In genomic region chr11:84738769-84739589, GRCm38 (mm10) we compare ENCODE assay signal across 9 mouse cellular contexts.
DNase-seq lines count a peak whose midpoint lies in the region; ATAC-seq and TF ChIP-seq lines count a peak whose summit lies in the region.
"Had no signal": no experiment of that assay in that cellular context is flagged by ENCODE, and none has a peak within 500 bp of the region (broad histone marks: within the 10 kb centered on the region; RNA-seq: fewer than 3 reads in every experiment).

No protein-coding gene starts in this region.

- WGBS in hindbrain, embryonic 10.5 days = 26% methylated on average over 17 of the region's 17 CpGs

- H3K36me3 ChIP-seq in testis, adult 2 months (ENCODE audit: control insufficient read depth, insufficient read depth, low read length) = no peaks in the 10 kb centered on the region
- H3K36me3 ChIP-seq in hindbrain, embryonic 10.5 days = no peaks in the 10 kb centered on the region

- H3K9me3 ChIP-seq in hindbrain, embryonic 10.5 days = no peaks in the 10 kb centered on the region

- TF ChIP-seq POLR2A in testis, adult 2 months (IDR thresholded peaks at IDR 0.05; ENCODE audit: control insufficient read depth, low read depth, low read length) = no peak

- no peak for DNase-seq in testis, postnatal 10 days (ENCODE audit: low spot score)
- DNase-seq in hindbrain, embryonic 10.5 days (ENCODE audit: low spot score) = no peak
- DNase-seq in kidney, postnatal 25 days = peak; percentile 7 to 42
- DNase-seq in adrenal gland, adult 2 months = no peak
- DNase-seq: heart, adult 2 months had no signal

- no peak for TF ChIP-seq CTCF in testis, adult 2 months (IDR thresholded peaks at IDR 0.05; ENCODE audit: control insufficient read depth, insufficient read depth, insufficient replicate concordance, low read depth, low read length)

- H3K4me3 ChIP-seq in testis, adult 2 months (ENCODE audit: control insufficient read depth, low read depth, low read length) = peak overlapping the region; percentile 57
- H3K4me3 ChIP-seq in hindbrain, embryonic 10.5 days = no peak overlapping the region
- H3K4me3 ChIP-seq: heart, adult 2 months had no signal

- H3K27me3 ChIP-seq in testis, adult 2 months (ENCODE audit: control insufficient read depth, insufficient read depth, low read length) = no peaks in the 10 kb centered on the region
- peaks cover 32% of the 10 kb centered on the region; the same call in 1 of the 2 replicates for H3K27me3 ChIP-seq in hindbrain, embryonic 10.5 days (ENCODE audit: insufficient read depth, poor library complexity, severe bottlenecking)

- ATAC-seq in activated CD4-positive, CD25-positive, alpha-beta regulatory T cell, adult 4 months = no peak
- ATAC-seq in frontal cortex, adult (ENCODE audit: low TSS enrichment) = no peak
- no peak for ATAC-seq in erythroblast, adult 5-6 weeks (replicated peaks; ENCODE audit: low FRiP score, poor library complexity, severe bottlenecking)

- peaks cover 9% of the 10 kb centered on the region for H3K4me1 ChIP-seq in testis, adult 2 months (ENCODE audit: control insufficient read depth, insufficient read depth, low read length)
- H3K4me1 ChIP-seq in hindbrain, embryonic 10.5 days (replicated peaks) = peaks cover 25% of the 10 kb centered on the region

- H3K27ac ChIP-seq in testis, adult 2 months (ENCODE audit: control insufficient read depth, insufficient read depth, low read depth, low read length) = peak overlapping the region; percentile 83
- 0 out of 2 replicates have a peak overlapping the region, but pooled peaks have one; percentile 35 for H3K27ac ChIP-seq in hindbrain, embryonic 10.5 days
- H3K27ac ChIP-seq: heart, adult 2 months had no signal

Comparison
In these comparisons a context has a peak if more than half of its experiments do, and no peak if none do; other contexts are left out.
1. DNase-seq: peak in kidney, postnatal 25 days (2 of 2); none in testis, postnatal 10 days (single experiment), hindbrain, embryonic 10.5 days (single experiment) and adrenal gland, adult 2 months (single experiment).